Mouse (Mus musculus) subcutaneous adipose tissue, adult 2 months (tissue): ENCODE data around the gene Nrsn1. TPM values are rescaled to one million over a fixed set of nuclear protein-coding genes. Genes with fewer than 3 reads are reported as not detected.

Experiments
- polyA plus RNA-seq: library from polyadenylated mRNA; depleted of rRNA; stranded (reverse); fragments of >200 nt; gene quantifications from 2 replicates; pipeline ENCODE4 v1.2.3, GENCODE M21; 2012; ENCODE audit warnings: low replicate concordance; rRNA removed

Gene Nrsn1
- polyA plus RNA-seq = not detected in 2 replicates

DNA sequence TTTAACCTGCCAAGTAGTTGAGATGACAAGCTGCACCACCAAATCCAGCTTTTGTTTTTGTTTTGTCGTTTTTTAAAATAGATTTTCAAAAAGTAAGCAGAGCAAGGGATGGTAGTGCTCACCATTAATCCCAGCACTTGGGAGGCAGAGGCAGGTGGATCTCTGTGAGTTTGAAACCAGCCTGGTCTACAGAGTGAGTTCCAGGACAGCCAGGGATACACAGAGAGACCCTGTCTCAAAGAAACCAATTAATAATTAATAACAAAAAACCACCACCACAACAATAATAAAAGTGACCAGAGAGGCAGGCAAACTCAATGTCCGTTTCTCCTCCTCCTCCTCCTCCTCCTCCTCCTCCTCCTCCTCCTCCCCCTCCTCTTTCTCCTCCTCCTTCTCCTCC lies at the start of gene Nrsn1:
Gene Nrsn1 (minus strand): TSS at position 101 of the 400 bp plus-strand sequence.

Other genes starting within 250 kb of the Nrsn1 start
- gene Dcdc2a, start 214.5 kb downstream of the Nrsn1 start, polyA plus RNA-seq = 0.27 TPM in 1 of 2 replicates, not detected in the other